Mouse (Mus musculus) thymus, postnatal 0 days (tissue): Measurements from ENCODE around the gene Akap13. TPM values are rescaled to one million over a fixed set of nuclear protein-coding genes. Genes with fewer than 3 reads are reported as not detected.
A peak's percentile ranks its signal among the peaks of the same experiment; 100 is the strongest.

Experiments
- DNase-seq: peaks from one replicate; pipeline ENCODE4 v3.0.0-alpha.2; 2015; ENCODE audit warnings: low spot score
- polyA plus RNA-seq: library from polyadenylated mRNA; unstranded; fragments of >200 nt; fragmentation: Nextera tagmentation; extraction: Ambion mirVana; gene quantifications from 2 replicates; pipeline ENCODE4 v1.2.1, GENCODE M21; 2015

Akap13 gene
- polyA plus RNA-seq, 1 experiment from 2014 or later: 72.9 TPM

- no peak for DNase-seq
Observed at GRCm38 (mm10) chr7:75629669-75630068, 174.3 kb downstream of the Akap13 start.

- no peak for DNase-seq
Observed at GRCm38 (mm10) chr7:75632941-75633340, 177.6 kb downstream of the Akap13 start.

- no peak for DNase-seq
Observed at GRCm38 (mm10) chr7:75633393-75633792, 178.1 kb downstream of the Akap13 start.

GRCm38 (mm10) chr7:75633807-75634526, 178.6 kb downstream of the Akap13 start:
- DNase-seq: no peak

- DNase-seq: no peak
Observed at GRCm38 (mm10) chr7:75638769-75639168, 183.4 kb downstream of the Akap13 start.

GRCm38 (mm10) chr7:75639541-75639940, 184.2 kb downstream of the Akap13 start:
- peak; percentile 84 for DNase-seq

GRCm38 (mm10) chr7:75640074-75640473, 184.7 kb downstream of the Akap13 start:
- DNase-seq: no peak

GRCm38 (mm10) chr7:75640671-75641070, 185.3 kb downstream of the Akap13 start:
- no peak for DNase-seq

- DNase-seq: no peak
Observed at GRCm38 (mm10) chr7:75641415-75642177, 186.3 kb downstream of the Akap13 start.

- no peak for DNase-seq
Observed at GRCm38 (mm10) chr7:75642178-75642777, 186.9 kb downstream of the Akap13 start.

- no peak for DNase-seq
Observed at GRCm38 (mm10) chr7:75642846-75643563, 187.7 kb downstream of the Akap13 start.

- no peak for DNase-seq
Observed at GRCm38 (mm10) chr7:75643986-75644385, 188.7 kb downstream of the Akap13 start.

- DNase-seq: no peak
Observed at GRCm38 (mm10) chr7:75644585-75644984, 189.3 kb downstream of the Akap13 start.

GRCm38 (mm10) chr7:75645156-75645933, 190.0 kb downstream of the Akap13 start:
- no peak for DNase-seq

- no peak for DNase-seq
Observed at GRCm38 (mm10) chr7:75648051-75648450, 192.7 kb downstream of the Akap13 start.

GRCm38 (mm10) chr7:75648961-75649360, 193.6 kb downstream of the Akap13 start:
- DNase-seq: no peak

GRCm38 (mm10) chr7:75649966-75650365, 194.6 kb downstream of the Akap13 start:
- peak; percentile 57 for DNase-seq

GRCm38 (mm10) chr7:75653684-75654317, 198.5 kb downstream of the Akap13 start:
- no peak for DNase-seq

- DNase-seq: peak; percentile 39
Observed at GRCm38 (mm10) chr7:75655180-75656074, 200.1 kb downstream of the Akap13 start.
